Mouse (Mus musculus): ENCODE measurements around the gene F11.
A peak's percentile ranks its signal among the peaks of the same experiment; 100 is the strongest.

Gene F11

DNA sequence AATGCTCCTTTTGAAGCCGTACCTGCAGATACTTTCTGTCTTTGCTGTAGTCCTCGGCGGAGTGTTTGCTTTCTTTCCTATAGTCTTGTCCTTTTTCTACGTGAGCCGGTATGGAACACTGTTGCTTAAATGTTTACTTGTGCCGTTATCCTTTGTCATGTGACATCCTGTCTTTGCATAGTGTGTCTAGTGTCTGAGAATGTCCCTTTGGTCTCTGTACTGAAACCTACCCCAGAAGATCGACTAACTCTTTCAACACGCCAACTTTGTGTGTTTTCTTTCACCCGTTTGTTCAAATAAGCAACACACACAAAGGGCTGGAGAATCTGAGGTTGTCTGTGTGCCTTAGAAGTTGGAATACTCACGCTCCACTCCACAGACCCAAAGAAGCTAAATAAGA lies at the start of gene F11:
F11 (minus strand) TSS at position 112 of the 400 bp plus-strand sequence.
- no peak for DNase-seq

- no peak for DNase-seq
These were observed 49.1 kb upstream of the F11 start for GRCm38 (mm10) chr8:45310967-45311366.

GRCm38 (mm10) chr8:45308366-45308765 lies 46.5 kb upstream of the F11 start, which contains the start of gene Gm45753:
TSS of gene Gm45753 (minus strand) at chr8:45308466.
- DNase-seq: no peak

GRCm38 (mm10) chr8:45305479-45305878 lies 43.6 kb upstream of the F11 start:
- DNase-seq: no peak

DNA sequence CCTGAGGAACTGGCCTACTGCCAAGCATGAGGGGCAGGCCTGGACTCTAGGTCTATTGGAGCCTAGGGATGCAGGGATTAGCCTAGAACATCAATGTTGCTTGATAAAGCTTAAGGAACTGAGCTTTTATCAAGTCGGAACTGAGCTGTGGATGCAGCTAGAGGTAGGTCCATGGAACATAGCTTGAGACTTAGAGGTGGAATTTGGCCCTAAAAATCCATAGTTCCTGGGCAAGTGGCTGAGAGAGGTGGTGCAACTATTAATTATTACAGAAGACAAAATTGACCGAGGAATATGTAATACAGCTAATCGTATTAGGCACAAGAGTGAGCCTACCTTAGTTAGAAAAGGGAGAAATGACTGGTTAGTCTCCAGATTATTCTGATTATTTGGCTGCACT lies 42.5 kb upstream of the F11 start:
- DNase-seq: no peak

DNA sequence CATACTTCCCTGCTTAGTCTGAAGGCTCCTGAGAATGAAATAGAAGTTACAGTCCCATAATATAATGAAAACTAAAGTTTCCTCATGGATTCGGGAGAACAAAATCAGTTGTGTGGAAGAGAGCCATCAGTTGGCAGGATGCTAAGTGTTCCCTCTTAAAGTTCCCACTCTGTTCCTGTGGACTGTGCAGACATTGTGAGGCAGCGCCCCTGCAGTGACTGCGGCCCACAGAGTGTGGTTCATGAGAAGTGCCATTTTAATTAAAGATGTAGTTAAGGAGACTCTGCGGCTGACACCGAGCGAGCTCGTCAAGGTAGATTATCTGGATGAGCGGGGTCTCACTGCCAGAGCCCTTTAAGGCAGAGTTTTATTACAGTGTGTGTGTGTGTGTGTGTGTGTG lies 40.6 kb upstream of the F11 start:
- DNase-seq: no peak

DNA sequence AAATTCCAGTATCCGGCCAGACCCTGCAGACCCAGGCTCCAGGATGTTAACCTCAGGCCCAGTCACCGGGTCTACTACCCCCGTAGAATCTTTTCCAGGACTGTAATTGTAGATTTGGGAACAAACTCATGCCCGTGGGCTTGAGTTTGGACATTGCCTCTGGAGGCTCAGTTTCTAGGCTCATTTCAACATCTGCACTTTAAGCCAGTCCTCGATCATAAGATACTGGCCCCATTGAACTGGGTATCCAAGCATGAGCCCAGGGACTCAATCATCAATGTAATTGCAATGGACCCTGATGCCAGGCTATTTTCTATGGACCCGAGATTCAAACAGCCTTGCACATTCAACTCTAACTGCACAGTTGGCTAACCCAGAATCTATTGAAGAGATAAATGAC lies 33.4 kb upstream of the F11 start:
- no peak for DNase-seq

- no peak for DNase-seq
These were observed 32.9 kb upstream of the F11 start, which contains the start of gene Klkb1 for GRCm38 (mm10) chr8:45294687-45295086. TSS of gene Klkb1 (minus strand) at chr8:45294859.

GRCm38 (mm10) chr8:45291790-45292189 lies 30.0 kb upstream of the F11 start:
- DNase-seq: no peak

- DNase-seq: peak; percentile 6
These were observed 19.8 kb upstream of the F11 start for GRCm38 (mm10) chr8:45281630-45282029.

GRCm38 (mm10) chr8:45277453-45277852 lies 15.6 kb upstream of the F11 start:
- DNase-seq: no peak

- DNase-seq: no peak
These were observed 12.5 kb upstream of the F11 start for GRCm38 (mm10) chr8:45274317-45274716.

DNA sequence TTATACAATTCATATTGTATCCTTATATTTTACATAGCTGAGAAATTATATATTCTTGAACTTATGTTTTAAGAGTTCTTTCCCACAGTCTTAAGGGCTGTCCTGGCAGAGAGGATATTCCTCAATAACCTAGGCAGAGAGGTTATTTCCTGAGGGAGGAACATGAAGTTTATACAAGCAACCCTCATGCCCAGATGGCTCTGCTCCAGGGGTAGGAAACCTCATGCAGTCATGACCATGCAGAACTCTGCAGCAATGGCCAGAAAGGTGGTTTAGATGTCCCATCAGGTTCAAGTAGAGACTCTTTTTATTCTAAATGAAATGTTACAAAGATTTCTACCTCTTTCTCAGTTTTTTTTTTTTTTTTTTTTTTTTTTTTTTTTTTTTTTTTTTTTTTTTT lies 7.2 kb upstream of the F11 start:
- no peak for DNase-seq

DNA sequence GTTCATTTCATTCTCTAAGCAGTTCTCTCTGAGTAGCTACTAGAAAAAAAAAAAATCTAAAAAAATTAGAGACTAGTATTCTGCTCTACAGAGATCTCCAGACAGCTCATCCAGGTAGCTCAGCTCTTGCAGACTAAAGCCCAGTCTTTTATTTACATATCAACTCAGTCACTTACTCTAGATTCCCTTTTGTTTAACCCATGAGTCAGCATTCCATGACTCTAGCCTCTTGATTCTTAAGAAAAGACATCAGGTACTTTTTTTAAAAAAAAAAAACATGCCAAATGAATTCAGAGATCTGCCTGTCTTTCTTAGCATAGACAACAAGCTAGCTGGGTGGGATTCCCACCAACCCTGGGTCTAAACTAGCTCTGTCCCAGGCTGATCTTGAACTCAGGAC lies 6.7 kb upstream of the F11 start:
- DNase-seq: no peak

DNA sequence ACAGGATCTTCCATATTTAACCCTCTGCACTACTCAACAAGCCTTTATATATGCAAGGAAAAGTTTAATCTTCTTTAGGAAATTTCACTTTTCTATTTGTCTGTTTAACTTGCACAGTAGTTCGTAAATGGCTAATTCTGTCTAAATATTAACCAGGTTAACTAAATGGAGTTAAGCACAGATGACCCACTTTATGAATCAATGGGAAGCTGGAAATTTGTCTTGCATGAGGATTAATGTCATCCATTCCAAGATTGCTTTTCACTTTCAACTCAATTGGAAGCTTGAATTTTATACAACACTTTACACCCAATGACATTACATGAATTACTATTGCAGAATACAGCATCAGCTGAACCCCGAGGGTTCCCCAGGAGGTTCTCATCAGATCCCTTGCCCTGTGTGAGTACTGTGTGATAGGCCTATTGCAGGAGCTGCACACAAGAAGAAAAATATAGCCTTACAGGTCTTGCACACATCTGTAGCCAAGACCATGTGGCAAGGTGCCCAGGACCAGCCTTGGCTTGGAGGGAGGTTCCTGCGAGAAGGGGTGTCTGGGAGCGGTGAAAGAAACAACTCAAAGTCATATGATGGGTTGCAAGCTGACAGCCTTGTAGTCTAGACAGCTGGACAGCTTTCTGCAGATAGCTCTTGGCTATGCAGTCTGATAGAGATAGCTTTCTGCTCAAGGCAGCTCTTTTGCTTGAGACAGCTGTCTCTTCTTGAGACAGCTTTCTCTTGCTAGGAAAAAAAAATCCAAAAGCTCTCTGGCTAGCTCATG lies 6.0 kb upstream of the F11 start:
- DNase-seq: peak; percentile 5

DNA sequence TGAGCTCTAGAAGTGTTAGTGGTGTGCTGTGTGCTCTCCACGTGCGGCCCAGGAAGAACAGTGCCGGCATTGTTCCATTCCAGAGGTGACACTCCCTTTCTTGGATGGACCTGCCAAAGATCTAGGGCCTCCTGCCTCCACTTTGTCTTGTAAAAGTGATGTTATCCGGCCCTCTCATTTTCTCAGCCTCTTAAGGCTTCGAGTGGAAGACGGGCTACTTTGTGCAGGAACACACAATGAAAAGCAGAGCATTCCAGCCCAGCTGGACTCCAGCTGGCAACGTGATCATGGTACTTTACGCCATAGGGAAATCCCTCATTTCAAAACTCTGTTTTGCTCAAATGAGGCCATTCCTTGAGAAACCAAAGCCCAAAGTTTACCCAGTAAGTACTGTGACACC lies 5.2 kb upstream of the F11 start:
- no peak for DNase-seq

DNA sequence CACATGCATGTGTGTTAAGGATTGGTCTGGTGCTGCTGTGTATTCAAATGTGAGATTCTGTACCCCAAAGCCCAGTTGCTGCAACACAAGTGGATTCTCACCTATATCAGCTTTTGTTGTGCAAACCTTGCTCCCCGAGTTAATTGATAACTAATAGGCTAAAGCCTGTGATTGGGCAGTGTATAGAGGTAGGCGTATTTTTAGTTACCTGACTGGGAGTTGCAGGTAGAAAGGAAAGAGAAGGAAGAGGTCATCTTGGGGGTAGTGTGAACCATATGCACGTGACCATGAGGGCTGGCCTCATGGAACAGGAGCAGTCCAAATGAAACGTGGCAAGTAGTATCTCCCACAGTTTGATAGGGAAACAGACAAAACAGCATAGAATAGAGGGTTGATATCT lies 3.1 kb upstream of the F11 start:
- DNase-seq: no peak

DNA sequence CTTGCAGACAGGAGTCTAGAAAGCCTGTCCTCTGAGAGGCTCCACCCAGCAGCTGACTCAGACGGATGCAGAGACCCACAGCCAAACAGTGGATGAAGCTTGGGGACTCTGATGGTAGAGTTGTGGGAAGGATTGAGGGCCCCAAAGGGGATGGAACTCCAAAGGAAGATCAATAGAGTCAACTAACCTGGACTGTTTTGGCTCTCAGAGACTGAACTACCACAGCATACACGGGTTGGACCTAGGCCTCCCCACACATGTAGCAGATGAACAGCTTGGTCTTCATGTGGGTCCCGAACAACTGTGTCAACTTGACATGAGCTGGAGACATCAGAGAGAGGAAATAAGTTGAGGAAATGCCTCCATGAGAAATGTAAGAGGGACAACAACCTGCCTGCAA lies 1.0 kb upstream of the F11 start:
- no peak for DNase-seq

GRCm38 (mm10) chr8:45258421-45258820 lies 3.4 kb downstream of the F11 start:
- no peak for DNase-seq

GRCm38 (mm10) chr8:45255040-45255439 lies 6.8 kb downstream of the F11 start:
- DNase-seq: no peak

- DNase-seq: no peak
These were observed 7.5 kb downstream of the F11 start for GRCm38 (mm10) chr8:45254194-45254842.

DNA sequence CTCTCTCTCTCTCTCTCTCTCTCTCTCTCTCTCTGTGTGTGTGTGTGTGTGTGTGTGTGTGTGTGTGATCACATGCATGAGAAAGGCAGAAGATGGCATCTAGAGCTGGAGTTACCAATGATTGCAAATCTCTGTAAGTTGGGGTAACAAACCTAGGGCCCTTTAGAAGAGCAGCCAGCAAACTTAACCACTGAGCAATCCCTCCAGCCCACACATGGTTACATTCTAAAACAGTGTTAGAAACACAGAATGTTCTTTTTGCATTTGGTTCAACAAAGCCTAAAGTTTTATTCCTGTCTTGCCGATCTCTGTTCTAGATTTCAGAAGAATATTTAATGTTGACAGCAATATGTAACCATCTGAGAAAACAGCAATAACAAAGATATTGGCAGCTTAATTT lies 8.2 kb downstream of the F11 start:
- no peak for DNase-seq

- DNase-seq: no peak
These were observed 8.7 kb downstream of the F11 start for GRCm38 (mm10) chr8:45253111-45253510.

DNA sequence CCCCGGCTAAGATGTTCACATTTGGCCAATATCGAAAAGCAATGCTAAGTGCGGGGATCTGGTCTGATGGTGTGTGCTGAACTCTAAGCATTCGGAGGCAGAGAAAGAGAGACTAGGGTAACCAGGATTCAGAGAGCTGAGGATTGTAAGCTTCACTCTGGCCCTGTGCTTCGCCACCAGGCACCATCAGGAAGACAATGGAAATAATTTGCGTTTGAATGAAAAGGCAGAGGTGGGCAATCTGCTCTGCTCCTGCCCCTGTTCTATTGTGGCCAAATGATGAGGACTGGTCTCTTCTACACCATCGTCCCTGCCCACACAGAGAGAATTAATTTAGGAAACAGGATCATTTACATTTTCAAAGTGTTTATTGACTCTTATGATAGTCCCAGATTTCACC lies 15.5 kb downstream of the F11 start:
- DNase-seq: no peak

GRCm38 (mm10) chr8:45239363-45239762 lies 22.5 kb downstream of the F11 start:
- DNase-seq: no peak
